Mouse (Mus musculus) limb, embryonic 10.5 days (tissue): ENCODE measurements around the gene Sptbn4. TPM values are rescaled to one million over a fixed set of nuclear protein-coding genes. Genes with fewer than 3 reads are reported as not detected.

Experiments used
- DNase-seq: peaks from one replicate; pipeline ENCODE4 v3.0.0-alpha.2; 2017; ENCODE audit warnings: low spot score
- H3K27ac ChIP-seq: fragments of 300-500 bp; sonication (generic); 2 replicates; pipeline ENCODE4 v1.5.1; 2016; ENCODE audit warnings: mild to moderate bottlenecking
- H3K27me3 ChIP-seq: fragments of 300-500 bp; sonication (generic); 2 replicates; pipeline ENCODE4 v1.6.1; 2016; ENCODE audit warnings: low read depth, mild to moderate bottlenecking; ENCODE audit not compliant: poor library complexity, severe bottlenecking
- H3K36me3 ChIP-seq: fragments of 300-500 bp; sonication (generic); 2 replicates; pipeline ENCODE4 v1.6.1; 2016; ENCODE audit warnings: mild to moderate bottlenecking, moderate library complexity
- H3K4me1 ChIP-seq: fragments of 300-500 bp; sonication (generic); 2 replicates; pipeline ENCODE4 v1.6.1; 2016
- H3K4me3 ChIP-seq: fragments of 300-500 bp; sonication (generic); 2 replicates; pipeline ENCODE4 v1.5.1; 2016; ENCODE audit warnings: mild to moderate bottlenecking, moderate library complexity
- H3K9me3 ChIP-seq: fragments of 300-500 bp; sonication (generic); replicated peaks from 2 replicates; pipeline ENCODE4 v1.6.1; 2016; ENCODE audit warnings: mild to moderate bottlenecking
- WGBS: fragments of 180-500 bp; shearing (Covaris S2); methylation state at CpG from one replicate; pipeline ENCODE4 v1.1.7; 2016; 5-methylcytosine and 5-hydroxymethylcytosine counted together
- polyA plus RNA-seq: library from polyadenylated mRNA; unstranded; fragments of >200 nt; fragmentation: Nextera tagmentation; extraction: Ambion mirVana; gene quantifications from 2 replicates; pipeline ENCODE4 v1.2.1, GENCODE M21; 2016

The Sptbn4 gene
- polyA plus RNA-seq, 1 experiment from 2014 or later: 0.15 TPM

DNA sequence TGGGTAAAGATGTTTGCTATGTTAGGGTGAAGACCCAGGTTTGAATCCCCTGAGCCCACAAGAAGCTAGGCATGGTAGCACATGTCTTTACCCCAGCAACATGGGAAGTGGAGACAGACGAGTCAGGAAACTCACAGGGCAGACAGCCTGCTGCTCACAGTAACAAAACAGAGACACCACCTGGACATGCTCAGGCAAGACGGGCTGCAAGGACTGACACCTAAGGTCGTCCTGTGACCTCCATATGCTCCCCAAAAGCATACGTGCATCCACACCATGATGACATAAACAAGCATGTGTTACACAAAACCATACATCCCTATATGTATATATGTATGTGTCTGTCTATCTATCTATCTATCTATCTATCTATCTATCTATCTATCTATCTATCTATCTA is 65.9 kb downstream of the Sptbn4 start:
- H3K27me3 ChIP-seq: peaks cover 45% of the 10 kb centered on the region
- DNase-seq: no peak
- WGBS: 55% methylated on average over 4 of the region's 4 CpGs

DNA sequence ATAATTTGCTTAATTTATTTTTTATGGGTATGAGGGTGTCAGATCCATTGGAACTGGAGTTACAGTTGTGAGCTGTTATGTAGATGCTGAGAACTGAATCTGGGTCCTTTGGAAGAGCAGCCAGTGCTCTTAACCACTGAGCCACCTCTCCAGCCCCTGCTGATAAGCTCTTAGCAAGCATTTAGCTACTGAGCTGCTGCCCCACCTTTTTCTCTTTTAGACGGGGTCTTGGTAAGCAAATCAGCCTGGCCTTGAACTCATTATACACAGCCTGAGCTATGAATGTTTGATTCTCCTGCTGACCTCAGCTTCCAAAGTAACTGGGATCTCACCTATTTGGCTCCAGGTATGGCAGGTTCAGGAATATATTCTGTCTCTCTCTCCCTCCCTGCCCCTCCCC is 66.5 kb downstream of the Sptbn4 start:
- H3K27me3 ChIP-seq: peaks cover 50% of the 10 kb centered on the region
- 48% methylated on average over 1 of the region's 1 CpGs for WGBS
- H3K36me3 ChIP-seq: no peaks in the 10 kb centered on the region
- no peaks in the 10 kb centered on the region for H3K9me3 ChIP-seq
- no peak overlapping the region for H3K4me3 ChIP-seq
- H3K27ac ChIP-seq: no peak overlapping the region
- H3K4me1 ChIP-seq: no peaks in the 10 kb centered on the region
- no peak for DNase-seq

More for the DNA sequence above, 65.9 kb downstream of the Sptbn4 start:
- Histone ChIP-seq H3K36me3 (no peaks in the 10 kb centered on the region), H3K4me1 (no peaks in the 10 kb centered on the region), H3K9me3 (no peaks in the 10 kb centered on the region), H3K4me3 (no peak overlapping the region), H3K27ac (no peak overlapping the region)

DNA sequence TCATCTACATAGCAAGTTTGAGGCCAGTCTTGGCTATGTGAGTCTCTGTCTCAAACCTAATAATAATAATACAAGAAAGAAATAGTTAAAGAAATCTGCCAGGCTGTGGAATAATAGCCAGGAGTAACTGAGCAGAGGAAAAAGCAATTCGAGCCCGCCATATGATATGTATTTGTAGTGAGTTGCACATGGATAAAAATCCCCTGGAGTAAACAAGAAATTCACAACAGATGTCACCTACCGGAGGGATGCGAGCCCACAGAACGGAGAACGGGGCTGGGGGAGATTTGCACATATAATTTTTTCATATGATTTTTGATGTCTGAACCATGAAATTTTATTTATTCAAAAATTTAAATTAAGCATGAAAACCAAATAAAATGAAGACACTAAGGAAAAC is 67.7 kb downstream of the Sptbn4 start:
- Histone ChIP-seq H3K4me3 (no peak overlapping the region), H3K36me3 (no peaks in the 10 kb centered on the region), H3K27ac (no peak overlapping the region), H3K27me3 (peaks cover 62% of the 10 kb centered on the region), H3K4me1 (peaks cover 5% of the 10 kb centered on the region; the same call in 1 of the 2 replicates), H3K9me3 (no peaks in the 10 kb centered on the region)
- 87% methylated on average over 6 of the region's 6 CpGs for WGBS
- no peak for DNase-seq

DNA sequence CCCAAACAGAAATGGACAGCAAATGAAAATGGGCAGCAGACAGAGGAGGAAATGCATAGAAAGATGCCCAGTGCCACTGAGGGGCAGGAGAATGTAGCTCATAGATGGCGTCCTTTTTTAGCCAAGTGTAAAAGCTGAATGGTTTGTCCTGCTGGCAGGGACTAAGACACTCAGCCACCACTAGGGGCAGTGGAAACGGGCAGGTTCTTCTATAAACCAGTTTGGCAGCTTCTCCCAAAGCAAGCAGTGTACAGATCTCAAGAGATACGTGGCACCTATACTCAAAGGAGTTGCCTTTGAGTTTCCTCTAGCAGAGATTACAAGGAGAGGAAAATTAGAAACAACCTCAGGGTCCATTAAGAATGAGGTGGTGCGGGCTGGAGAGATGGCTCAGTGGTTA is 69.1 kb downstream of the Sptbn4 start:
- WGBS: 24% methylated on average over 4 of the region's 4 CpGs
- H3K36me3 ChIP-seq: no peaks in the 10 kb centered on the region
- peak; percentile 42 for DNase-seq
- no peaks in the 10 kb centered on the region for H3K9me3 ChIP-seq
- peaks cover 5% of the 10 kb centered on the region; the same call in 1 of the 2 replicates for H3K4me1 ChIP-seq
- no peak overlapping the region for H3K4me3 ChIP-seq
- no peak overlapping the region for H3K27ac ChIP-seq
- peaks cover 72% of the 10 kb centered on the region for H3K27me3 ChIP-seq

DNA sequence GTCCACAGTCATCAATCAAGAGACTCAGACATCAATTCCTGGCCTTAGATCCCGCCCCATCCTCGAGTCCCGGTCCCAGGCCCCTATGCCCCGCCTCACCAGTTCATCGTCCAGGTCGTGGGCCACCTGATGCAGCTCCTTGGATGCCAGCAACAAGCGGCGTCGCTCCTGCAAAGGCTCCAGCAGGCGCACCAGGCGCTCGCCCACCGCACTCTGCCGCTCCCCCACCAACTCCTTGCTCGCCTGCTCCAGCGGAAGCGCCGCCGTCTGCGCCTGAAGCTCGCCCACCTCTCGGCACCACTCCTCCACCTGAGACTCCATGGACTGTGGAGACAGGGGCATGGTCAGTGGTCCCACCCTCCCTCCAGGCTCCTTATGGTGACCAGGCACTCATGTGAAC is 72.2 kb downstream of the Sptbn4 start:
- 2% methylated on average over 22 of the region's 22 CpGs for WGBS
- H3K9me3 ChIP-seq: peaks cover under 1% of the 10 kb centered on the region; the same call in 1 of the 2 replicates
- peak; percentile 43 for DNase-seq
- H3K36me3 ChIP-seq: no peaks in the 10 kb centered on the region
- peaks cover 13% of the 10 kb centered on the region for H3K4me1 ChIP-seq
- H3K27me3 ChIP-seq: peaks cover 99% of the 10 kb centered on the region
- H3K4me3 ChIP-seq: peak overlapping the region; percentile 29; the same call in 1 of the 2 replicates
- no peak overlapping the region for H3K27ac ChIP-seq

DNA sequence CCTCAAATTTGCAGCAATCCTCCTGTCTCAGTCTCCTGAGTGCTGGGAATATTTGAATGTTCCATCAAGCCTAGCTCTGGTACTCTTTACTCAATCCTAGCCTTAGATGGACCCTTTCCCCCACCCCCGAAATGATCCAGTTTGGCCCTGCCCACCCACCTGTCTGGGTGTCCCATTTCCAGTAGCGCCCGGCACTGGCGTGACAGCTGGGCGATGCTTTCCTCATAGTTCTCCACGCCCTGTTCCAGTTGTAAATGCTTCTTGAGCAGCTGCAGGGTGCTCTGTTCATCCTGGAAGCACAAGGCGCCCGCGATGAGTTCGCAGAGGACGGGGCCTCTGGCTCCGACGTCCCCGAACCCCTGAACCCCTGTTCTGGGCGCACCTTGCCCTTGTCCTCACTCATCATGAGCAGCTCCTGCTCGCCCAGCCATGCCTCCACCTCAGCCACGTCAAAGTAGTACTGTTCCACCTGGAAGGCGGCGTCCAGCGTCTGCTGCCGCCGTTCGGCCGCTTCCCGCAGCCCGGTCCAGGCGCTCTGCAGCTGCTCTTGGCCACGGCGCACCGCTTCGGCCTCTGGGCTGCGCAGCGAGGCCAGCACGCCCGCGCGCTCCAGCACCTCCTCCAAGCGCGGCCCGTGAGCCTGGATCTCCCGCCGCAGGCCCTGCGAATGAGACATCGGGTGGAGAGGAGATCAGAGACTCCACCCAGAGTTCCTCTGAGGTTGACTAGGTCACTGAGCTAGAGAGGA is 75.6 kb downstream of the Sptbn4 start:
- peaks cover 5% of the 10 kb centered on the region; the same call in 1 of the 2 replicates for H3K9me3 ChIP-seq
- WGBS: 5% methylated on average over 44 of the region's 44 CpGs
- H3K36me3 ChIP-seq: no peaks in the 10 kb centered on the region
- H3K27ac ChIP-seq: no peak overlapping the region
- peak; percentile 52 for DNase-seq
- peaks cover 100% of the 10 kb centered on the region for H3K27me3 ChIP-seq
- peak overlapping the region; percentile 32 for H3K4me3 ChIP-seq
- peaks cover 20% of the 10 kb centered on the region for H3K4me1 ChIP-seq

DNA sequence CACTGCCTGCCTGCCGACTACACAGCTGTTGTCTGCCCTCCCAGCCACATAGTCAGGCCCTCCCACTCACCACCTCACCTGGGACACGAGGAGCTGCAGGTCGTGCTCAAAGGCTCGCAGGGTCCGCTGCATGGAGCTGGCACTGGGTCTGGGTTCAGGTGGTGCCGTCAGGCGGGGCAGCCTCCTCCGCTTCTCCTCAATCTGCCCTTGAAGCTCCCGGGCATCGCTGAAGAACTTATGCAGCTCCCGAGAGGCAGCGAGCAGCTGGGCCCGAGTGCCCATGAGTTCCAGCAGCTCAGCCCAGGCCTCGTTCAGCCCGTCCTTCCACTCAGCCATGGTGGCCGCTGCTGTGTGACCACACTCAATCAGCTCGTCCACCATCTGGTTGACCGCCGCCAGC is 78.4 kb downstream of the Sptbn4 start:
- Histone ChIP-seq H3K36me3 (no peaks in the 10 kb centered on the region), H3K27me3 (peaks cover 100% of the 10 kb centered on the region), H3K9me3 (peaks cover 5% of the 10 kb centered on the region; the same call in 1 of the 2 replicates), H3K4me3 (no peak overlapping the region), H3K27ac (no peak overlapping the region), H3K4me1 (peaks cover 19% of the 10 kb centered on the region)
- DNase-seq: no peak
- WGBS: 87% methylated on average over 19 of the region's 19 CpGs

DNA sequence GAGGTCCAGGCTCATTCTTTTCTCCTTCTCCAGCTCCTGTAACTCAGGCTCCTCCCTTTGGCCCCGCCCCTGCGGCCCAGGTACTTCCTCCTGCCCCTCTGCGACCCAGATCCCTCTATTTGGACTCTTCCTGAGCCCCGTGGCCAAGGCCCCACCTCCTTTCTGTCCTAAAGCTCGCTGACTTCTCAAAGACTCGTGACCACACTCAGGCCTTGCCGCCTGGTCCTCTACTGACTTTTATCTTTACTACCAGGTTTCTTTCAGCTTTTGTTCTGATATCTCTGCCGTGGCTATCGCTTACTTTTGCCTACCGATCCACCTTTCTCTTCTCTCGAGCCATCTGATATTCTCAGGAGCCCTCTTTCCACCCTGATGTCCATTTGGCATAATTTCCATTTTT is 79.5 kb downstream of the Sptbn4 start:
- Histone ChIP-seq H3K27ac (no peak overlapping the region), H3K36me3 (no peaks in the 10 kb centered on the region), H3K9me3 (peaks cover 5% of the 10 kb centered on the region; the same call in 1 of the 2 replicates), H3K27me3 (peaks cover 100% of the 10 kb centered on the region), H3K4me3 (peak overlapping the region; percentile 37), H3K4me1 (peaks cover 22% of the 10 kb centered on the region)
- 14% methylated on average over 11 of the region's 11 CpGs for WGBS
- no peak for DNase-seq

DNA sequence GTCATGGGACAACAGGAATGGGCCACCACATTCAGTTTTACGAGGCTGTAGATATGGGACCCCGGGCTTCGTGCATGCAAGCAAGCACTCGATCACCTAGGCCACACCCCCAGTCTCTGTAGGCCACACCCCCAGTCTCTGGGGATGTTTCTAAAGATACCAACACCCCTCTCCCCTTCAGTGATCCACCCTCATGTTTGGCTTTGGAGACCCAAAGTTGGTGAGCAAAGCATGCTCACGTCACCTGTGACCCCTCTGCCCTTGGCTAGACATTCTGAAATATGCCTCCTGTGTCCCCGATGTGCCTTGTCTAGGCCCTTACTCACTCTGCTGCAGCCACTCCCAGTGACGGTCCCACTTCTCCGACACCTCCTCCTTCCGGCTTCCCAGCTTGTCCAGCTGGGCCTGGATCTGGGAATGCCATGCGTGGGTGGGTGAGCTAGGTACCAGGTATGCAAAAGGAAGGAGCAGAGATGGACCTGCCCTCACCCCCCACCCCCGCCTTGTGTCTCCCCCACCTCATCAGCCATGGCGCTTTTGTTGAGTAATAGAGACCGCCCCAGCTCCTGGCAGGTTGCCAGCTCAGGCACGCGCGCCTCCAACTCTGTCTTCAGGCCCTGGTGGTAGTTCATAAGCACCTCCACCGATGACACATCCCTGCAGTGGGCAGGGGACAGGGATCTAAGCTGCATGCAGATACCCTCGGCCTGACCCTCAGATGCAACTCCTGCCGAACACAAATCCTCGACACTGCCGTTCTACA is 81.2 kb downstream of the Sptbn4 start:
- peak; percentile 37 for DNase-seq
- WGBS: 51% methylated on average over 21 of the region's 21 CpGs
- Histone ChIP-seq H3K4me3 (no peak overlapping the region), H3K36me3 (no peaks in the 10 kb centered on the region), H3K9me3 (peaks cover 5% of the 10 kb centered on the region; the same call in 1 of the 2 replicates), H3K27ac (no peak overlapping the region), H3K27me3 (peaks cover 98% of the 10 kb centered on the region), H3K4me1 (peaks cover 19% of the 10 kb centered on the region)

DNA sequence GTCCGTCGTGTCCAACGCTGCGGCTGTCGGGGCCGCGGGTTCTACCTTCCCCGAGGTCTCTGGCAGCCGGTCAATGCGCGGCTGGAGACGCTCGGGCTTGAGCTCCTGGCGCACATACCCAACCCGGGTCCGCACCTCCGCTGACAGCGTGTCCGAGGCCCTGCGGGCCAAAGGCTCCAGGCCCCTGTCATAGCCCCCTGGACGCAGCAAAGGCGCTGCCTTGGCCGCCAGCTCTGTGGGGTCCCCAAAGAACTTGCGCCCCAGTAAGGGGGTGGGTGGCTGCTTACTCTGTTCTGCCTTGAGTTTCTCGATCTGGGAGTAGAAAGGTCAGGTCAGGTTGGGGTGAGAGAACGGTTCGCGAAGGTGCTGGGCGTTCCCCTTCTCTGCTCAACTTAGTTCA is 83.1 kb downstream of the Sptbn4 start:
- peak; percentile 38 for DNase-seq
- Histone ChIP-seq H3K27ac (no peak overlapping the region), H3K27me3 (peaks cover 79% of the 10 kb centered on the region), H3K9me3 (no peaks in the 10 kb centered on the region), H3K4me1 (peaks cover 25% of the 10 kb centered on the region), H3K4me3 (peak overlapping the region; percentile 30), H3K36me3 (no peaks in the 10 kb centered on the region)
- WGBS: 4% methylated on average over 29 of the region's 29 CpGs

DNA sequence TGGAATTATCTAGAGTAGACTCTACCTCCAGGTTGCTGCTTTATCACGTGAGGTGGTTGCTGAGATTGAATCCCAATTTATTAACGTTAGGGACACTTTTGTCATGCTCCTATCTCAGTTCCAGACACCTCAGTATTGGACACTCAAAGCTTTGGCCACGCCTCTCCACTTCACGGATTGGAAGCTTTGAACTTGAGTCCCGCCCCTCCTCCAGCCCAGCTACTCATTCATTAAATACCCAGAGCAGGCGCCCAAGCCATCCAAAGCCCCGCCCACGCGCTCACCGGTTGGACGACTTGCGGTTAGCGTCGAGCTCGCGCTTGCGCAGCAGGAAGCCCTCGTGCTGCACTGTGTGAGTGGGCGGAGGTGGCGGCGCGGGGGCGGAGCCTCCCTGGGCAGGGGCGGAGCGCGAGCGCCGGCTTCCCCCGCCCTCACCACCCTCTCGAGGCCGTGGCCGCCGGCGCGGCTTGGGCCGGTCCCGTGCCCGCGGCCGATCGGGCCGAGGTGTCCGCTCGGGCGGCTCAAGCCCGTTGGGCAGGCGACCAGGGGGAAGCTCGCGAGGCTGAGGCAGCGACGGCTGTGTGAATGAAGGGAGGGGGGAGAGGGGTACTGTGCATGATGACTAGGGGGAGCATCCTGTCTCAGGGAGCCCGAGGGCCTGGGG is 86.1 kb downstream of the Sptbn4 start:
- peak overlapping the region; percentile 63 for H3K4me3 ChIP-seq
- DNase-seq: peak; percentile 99
- no peaks in the 10 kb centered on the region for H3K36me3 ChIP-seq
- peaks cover 74% of the 10 kb centered on the region for H3K27me3 ChIP-seq
- H3K27ac ChIP-seq: peak overlapping the region; percentile 83
- H3K9me3 ChIP-seq: no peaks in the 10 kb centered on the region
- peaks cover 30% of the 10 kb centered on the region for H3K4me1 ChIP-seq
- WGBS: under 1% methylated on average over 52 of the region's 52 CpGs

DNA sequence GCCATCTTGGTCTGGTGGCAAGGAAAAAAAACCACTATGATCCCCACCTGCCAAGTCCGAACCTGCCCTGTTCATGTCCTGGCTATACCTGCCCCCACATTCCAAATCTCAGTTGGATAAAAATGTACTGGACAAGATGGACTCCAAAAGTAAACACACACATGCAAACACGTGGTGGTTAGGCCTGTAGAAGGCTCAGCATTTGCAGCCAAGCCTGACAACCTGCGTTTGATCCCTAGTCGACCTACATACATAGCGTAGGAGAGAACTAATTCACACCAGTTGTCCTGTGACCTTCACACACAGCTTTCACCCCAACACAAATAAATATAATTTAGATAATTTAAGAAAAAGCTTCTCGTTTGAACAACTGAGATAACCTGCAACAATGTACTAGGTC is 86.7 kb downstream of the Sptbn4 start:
- DNase-seq: no peak
- Histone ChIP-seq H3K36me3 (no peaks in the 10 kb centered on the region), H3K9me3 (no peaks in the 10 kb centered on the region), H3K27me3 (peaks cover 71% of the 10 kb centered on the region), H3K27ac (peak overlapping the region; percentile 58; the same call in 1 of the 2 replicates), H3K4me1 (peaks cover 34% of the 10 kb centered on the region), H3K4me3 (peak overlapping the region; percentile 63)
- WGBS: 51% methylated on average over 6 of the region's 6 CpGs
